Mouse (Mus musculus) kidney, embryonic 15.5 days (tissue): ENCODE data around the gene Lpcat3. TPM values are rescaled to one million over a fixed set of nuclear protein-coding genes. Genes with fewer than 3 reads are reported as not detected.
A peak's percentile ranks its signal among the peaks of the same experiment; 100 is the strongest.

ENCODE experiments used
- ATAC-seq: fragments of 200-750 bp; cut with Nextera tagmentation; replicated peaks from 2 replicates; pipeline ENCODE4 v1.8.0; 2017; ENCODE audit warnings: moderate TSS enrichment; ENCODE audit not compliant: low FRiP score
- H3K27ac ChIP-seq: fragments of 300-500 bp; sonication (generic); 2 replicates; pipeline ENCODE4 v1.5.1; 2015; ENCODE audit warnings: mild to moderate bottlenecking, inconsistent platforms
- H3K27me3 ChIP-seq: fragments of 300-500 bp; sonication (generic); 2 replicates; pipeline ENCODE4 v1.6.1; 2015; ENCODE audit warnings: inconsistent platforms
- H3K36me3 ChIP-seq: fragments of 300-500 bp; sonication (generic); 2 replicates; pipeline ENCODE4 v1.6.1; 2015; ENCODE audit warnings: inconsistent platforms
- H3K4me1 ChIP-seq: fragments of 300-500 bp; sonication (generic); 2 replicates; pipeline ENCODE4 v1.6.1; 2015; ENCODE audit warnings: inconsistent platforms
- H3K4me2 ChIP-seq: fragments of 300-500 bp; sonication (generic); 2 replicates; pipeline ENCODE4 v1.6.1; 2015; ENCODE audit warnings: moderate library complexity, mild to moderate bottlenecking, inconsistent platforms
- H3K4me3 ChIP-seq: fragments of 300-500 bp; sonication (generic); replicated peaks from 2 replicates; pipeline ENCODE4 v1.5.1; 2015; ENCODE audit warnings: mild to moderate bottlenecking, inconsistent platforms
- H3K9ac ChIP-seq: fragments of 300-500 bp; sonication (generic); 2 replicates; pipeline ENCODE4 v1.6.1; 2015; ENCODE audit warnings: mild to moderate bottlenecking, inconsistent platforms
- H3K9me3 ChIP-seq: fragments of 300-500 bp; sonication (generic); replicated peaks from 2 replicates; pipeline ENCODE4 v1.6.1; 2016; ENCODE audit warnings: inconsistent platforms
- WGBS: fragments of 180-500 bp; shearing (Covaris S2); methylation state at CpG from one replicate; pipeline ENCODE4 v1.1.7; 2015; ENCODE audit warnings: mixed read lengths; 5-methylcytosine and 5-hydroxymethylcytosine counted together
- polyA plus RNA-seq: library from polyadenylated mRNA; unstranded; fragments of >200 nt; fragmentation: Nextera tagmentation; extraction: Ambion mirVana; gene quantifications from 2 replicates; pipeline ENCODE4 v1.2.1, GENCODE M21; 2015

The Lpcat3 gene
- polyA plus RNA-seq, 1 experiment from 2014 or later: 80.4 TPM

DNA sequence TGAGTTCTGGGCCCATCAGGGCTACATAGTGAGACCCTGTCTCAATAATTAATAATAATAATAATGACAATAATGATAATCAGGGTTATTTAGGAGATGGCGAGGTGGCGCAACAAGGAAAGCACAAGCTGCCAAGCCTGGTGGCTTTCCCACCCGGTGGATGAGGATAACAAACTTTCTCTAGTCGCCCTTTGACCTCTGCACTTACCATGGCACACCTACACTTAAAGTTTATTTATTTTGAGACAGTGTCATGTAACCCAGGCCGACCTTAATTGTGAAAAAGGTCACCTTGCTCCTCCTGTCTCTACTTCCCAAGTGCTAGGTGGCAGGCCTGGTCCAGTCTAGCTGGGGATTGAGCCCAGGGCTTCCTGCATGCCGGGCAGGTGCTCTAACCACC is 35.9 kb downstream of the Lpcat3 start:
- Histone ChIP-seq H3K4me1 (peaks cover 27% of the 10 kb centered on the region), H3K4me3 (no peak overlapping the region), H3K9me3 (no peaks in the 10 kb centered on the region), H3K27ac (no peak overlapping the region), H3K27me3 (no peaks in the 10 kb centered on the region), H3K36me3 (peaks cover 65% of the 10 kb centered on the region), H3K9ac (no peak overlapping the region), H3K4me2 (no peak overlapping the region)
- ATAC-seq: no peak
- 74% methylated on average over 6 of the region's 6 CpGs for WGBS

DNA sequence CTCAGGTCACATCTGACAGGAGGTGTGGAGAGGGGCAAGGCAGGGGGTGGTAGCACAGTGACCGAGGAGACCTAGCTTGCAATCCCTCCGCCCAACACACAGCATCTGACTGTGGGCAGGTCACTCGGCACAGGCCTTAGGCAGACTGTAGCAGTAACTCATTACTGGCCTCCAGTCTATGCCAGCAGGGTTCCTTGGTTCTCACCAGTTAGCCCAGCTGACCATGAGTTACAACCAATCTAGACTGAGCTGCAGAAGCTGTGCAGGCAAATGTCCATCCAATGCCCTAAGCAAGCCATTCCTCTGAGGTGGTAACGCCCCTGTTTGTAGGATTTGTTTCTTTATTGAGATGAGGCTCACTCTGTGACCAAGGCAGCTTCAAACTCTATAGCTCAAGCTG is 36.5 kb downstream of the Lpcat3 start:
- H3K27me3 ChIP-seq: no peaks in the 10 kb centered on the region
- H3K27ac ChIP-seq: no peak overlapping the region
- H3K9me3 ChIP-seq: no peaks in the 10 kb centered on the region
- peaks cover 21% of the 10 kb centered on the region for H3K4me1 ChIP-seq
- 83% methylated on average over 4 of the region's 4 CpGs for WGBS
- no peak overlapping the region for H3K4me3 ChIP-seq
- no peak for ATAC-seq
- no peak overlapping the region for H3K9ac ChIP-seq
- peaks cover 71% of the 10 kb centered on the region for H3K36me3 ChIP-seq
- H3K4me2 ChIP-seq: no peak overlapping the region

GRCm38 (mm10) chr6:124699962-124700610 is 37.3 kb downstream of the Lpcat3 start:
- H3K9ac ChIP-seq: no peak overlapping the region
- peak overlapping the region; percentile 24; the same call in 1 of the 2 replicates for H3K27ac ChIP-seq
- 67% methylated on average over 11 of the region's 11 CpGs for WGBS
- no peaks in the 10 kb centered on the region for H3K9me3 ChIP-seq
- H3K27me3 ChIP-seq: no peaks in the 10 kb centered on the region
- H3K4me1 ChIP-seq: peaks cover 15% of the 10 kb centered on the region
- ATAC-seq: peak; percentile 12; the same call in 1 of the 2 replicates
- no peak overlapping the region for H3K4me2 ChIP-seq
- H3K4me3 ChIP-seq: no peak overlapping the region
- H3K36me3 ChIP-seq: peaks cover 79% of the 10 kb centered on the region

DNA sequence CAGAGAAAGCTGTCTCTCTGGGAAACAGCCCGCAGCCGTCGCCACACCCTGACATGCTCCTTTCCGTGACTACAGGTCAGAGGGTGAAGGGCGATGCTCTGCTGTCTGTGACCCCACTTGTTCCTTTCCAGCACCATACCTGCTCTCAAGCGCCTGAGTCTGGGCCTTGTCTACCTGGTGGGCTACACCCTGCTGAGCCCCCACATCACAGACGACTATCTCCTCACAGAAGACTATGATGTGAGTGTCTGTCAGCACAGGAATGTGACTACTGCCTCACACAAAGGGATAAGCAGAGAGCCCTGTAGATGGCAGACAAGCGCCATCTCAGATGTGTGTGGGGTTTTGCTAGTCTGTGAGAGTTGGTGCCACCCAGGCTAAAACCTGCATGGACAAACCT is 38.5 kb downstream of the Lpcat3 start:
- Histone ChIP-seq H3K27ac (no peak overlapping the region), H3K4me2 (no peak overlapping the region), H3K4me3 (no peak overlapping the region), H3K9ac (no peak overlapping the region), H3K27me3 (no peaks in the 10 kb centered on the region), H3K4me1 (peaks cover 15% of the 10 kb centered on the region), H3K9me3 (no peaks in the 10 kb centered on the region), H3K36me3 (peaks cover 83% of the 10 kb centered on the region)
- WGBS: 71% methylated on average over 8 of the region's 8 CpGs
- ATAC-seq: no peak

- H3K9me3 ChIP-seq: no peaks in the 10 kb centered on the region
- no peak overlapping the region for H3K4me2 ChIP-seq
- peaks cover 15% of the 10 kb centered on the region for H3K4me1 ChIP-seq
- H3K27me3 ChIP-seq: no peaks in the 10 kb centered on the region
- WGBS: 93% methylated on average over 17 of the region's 17 CpGs
- H3K9ac ChIP-seq: no peak overlapping the region
- no peak overlapping the region for H3K27ac ChIP-seq
- ATAC-seq: peak; percentile 6; the same call in 1 of the 2 replicates
- H3K36me3 ChIP-seq: peaks cover 92% of the 10 kb centered on the region
- H3K4me3 ChIP-seq: no peak overlapping the region
Measured at GRCm38 (mm10) chr6:124702102-124702783, 39.4 kb downstream of the Lpcat3 start.

- Histone ChIP-seq H3K9me3 (no peaks in the 10 kb centered on the region), H3K9ac (no peak overlapping the region), H3K4me2 (no peak overlapping the region), H3K4me1 (peaks cover 15% of the 10 kb centered on the region), H3K36me3 (peaks cover 97% of the 10 kb centered on the region), H3K4me3 (no peak overlapping the region), H3K27ac (no peak overlapping the region), H3K27me3 (no peaks in the 10 kb centered on the region)
- WGBS: 46% methylated on average over 3 of the region's 3 CpGs
- peak; percentile 60 for ATAC-seq
Measured at GRCm38 (mm10) chr6:124702784-124703103, 39.9 kb downstream of the Lpcat3 start.

DNA sequence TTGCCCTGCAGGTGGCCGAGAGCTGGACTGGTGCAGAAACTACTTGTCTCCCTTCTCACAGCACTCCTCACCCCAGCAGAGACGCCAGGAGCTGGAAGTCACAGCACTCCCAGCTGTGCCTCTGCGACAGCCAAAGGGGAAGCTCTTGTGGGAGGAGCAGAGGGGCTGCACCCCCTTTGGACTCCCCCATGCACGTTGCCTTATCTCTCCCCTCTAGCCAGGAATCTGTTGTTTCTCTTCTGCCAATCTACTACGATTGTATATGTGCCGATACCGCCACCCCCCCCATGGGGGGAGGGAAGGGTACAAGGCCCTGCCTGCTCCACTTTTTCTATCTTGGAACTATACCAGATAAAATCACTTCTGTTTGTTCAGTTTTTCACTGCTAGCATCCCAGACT is 41.0 kb downstream of the Lpcat3 start:
- Histone ChIP-seq H3K27ac (no peak overlapping the region), H3K4me3 (no peak overlapping the region), H3K9me3 (no peaks in the 10 kb centered on the region), H3K36me3 (peaks cover 98% of the 10 kb centered on the region), H3K4me1 (peaks cover 18% of the 10 kb centered on the region), H3K27me3 (no peaks in the 10 kb centered on the region), H3K9ac (no peak overlapping the region), H3K4me2 (no peak overlapping the region)
- WGBS: 74% methylated on average over 7 of the region's 7 CpGs
- no peak for ATAC-seq

GRCm38 (mm10) chr6:124704417-124704816 is 41.6 kb downstream of the Lpcat3 start:
- H3K9me3 ChIP-seq: no peaks in the 10 kb centered on the region
- no peak overlapping the region for H3K27ac ChIP-seq
- H3K4me2 ChIP-seq: no peak overlapping the region
- H3K9ac ChIP-seq: no peak overlapping the region
- H3K27me3 ChIP-seq: no peaks in the 10 kb centered on the region
- H3K4me1 ChIP-seq: peaks cover 13% of the 10 kb centered on the region
- no peak for ATAC-seq
- WGBS: 97% methylated on average over 2 of the region's 2 CpGs
- peaks cover 97% of the 10 kb centered on the region for H3K36me3 ChIP-seq
- no peak overlapping the region for H3K4me3 ChIP-seq

DNA sequence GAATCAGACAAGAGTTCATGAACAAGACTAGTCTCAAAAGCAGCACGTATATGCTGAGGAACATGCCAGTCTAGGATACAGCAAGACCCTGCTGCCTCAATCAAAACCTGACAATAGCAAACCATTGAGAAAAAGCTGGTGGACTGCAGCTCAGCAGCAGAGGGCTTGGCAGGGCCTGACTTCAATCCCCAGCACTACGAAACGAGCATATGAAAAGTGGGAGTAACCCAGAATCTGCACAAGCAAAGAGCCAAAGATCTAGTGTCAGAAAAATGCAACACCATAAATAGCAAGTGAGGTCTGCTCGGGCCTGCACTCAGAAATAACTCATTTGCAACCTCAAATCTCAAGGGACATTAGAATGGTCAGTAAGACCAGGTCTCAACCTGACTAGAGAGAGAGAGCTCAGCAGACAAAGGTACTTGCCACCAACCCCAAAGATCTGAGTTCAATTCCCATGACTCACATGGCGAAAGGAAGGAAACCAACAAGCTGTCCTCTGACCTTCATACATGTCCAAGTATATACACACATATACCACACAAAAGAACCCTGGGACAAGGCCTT is 43.3 kb downstream of the Lpcat3 start:
- 78% methylated on average over 5 of the region's 5 CpGs for WGBS

GRCm38 (mm10) chr6:124708289-124708889 is 45.6 kb downstream of the Lpcat3 start:
- Histone ChIP-seq H3K27ac (no peak overlapping the region), H3K27me3 (no peaks in the 10 kb centered on the region), H3K9me3 (no peaks in the 10 kb centered on the region), H3K4me1 (peaks cover 27% of the 10 kb centered on the region), H3K36me3 (peaks cover 69% of the 10 kb centered on the region), H3K4me2 (no peak overlapping the region), H3K4me3 (no peak overlapping the region), H3K9ac (no peak overlapping the region)
- 92% methylated on average over 10 of the region's 10 CpGs for WGBS
- no peak for ATAC-seq

More for the DNA sequence above, 43.3 kb downstream of the Lpcat3 start:
- Histone ChIP-seq H3K9me3 (no peaks in the 10 kb centered on the region), H3K36me3 (peaks cover 91% of the 10 kb centered on the region), H3K4me2 (no peak overlapping the region), H3K9ac (no peak overlapping the region), H3K4me1 (peaks cover 23% of the 10 kb centered on the region), H3K27ac (no peak overlapping the region), H3K4me3 (no peak overlapping the region), H3K27me3 (no peaks in the 10 kb centered on the region)
- ATAC-seq: no peak

DNA sequence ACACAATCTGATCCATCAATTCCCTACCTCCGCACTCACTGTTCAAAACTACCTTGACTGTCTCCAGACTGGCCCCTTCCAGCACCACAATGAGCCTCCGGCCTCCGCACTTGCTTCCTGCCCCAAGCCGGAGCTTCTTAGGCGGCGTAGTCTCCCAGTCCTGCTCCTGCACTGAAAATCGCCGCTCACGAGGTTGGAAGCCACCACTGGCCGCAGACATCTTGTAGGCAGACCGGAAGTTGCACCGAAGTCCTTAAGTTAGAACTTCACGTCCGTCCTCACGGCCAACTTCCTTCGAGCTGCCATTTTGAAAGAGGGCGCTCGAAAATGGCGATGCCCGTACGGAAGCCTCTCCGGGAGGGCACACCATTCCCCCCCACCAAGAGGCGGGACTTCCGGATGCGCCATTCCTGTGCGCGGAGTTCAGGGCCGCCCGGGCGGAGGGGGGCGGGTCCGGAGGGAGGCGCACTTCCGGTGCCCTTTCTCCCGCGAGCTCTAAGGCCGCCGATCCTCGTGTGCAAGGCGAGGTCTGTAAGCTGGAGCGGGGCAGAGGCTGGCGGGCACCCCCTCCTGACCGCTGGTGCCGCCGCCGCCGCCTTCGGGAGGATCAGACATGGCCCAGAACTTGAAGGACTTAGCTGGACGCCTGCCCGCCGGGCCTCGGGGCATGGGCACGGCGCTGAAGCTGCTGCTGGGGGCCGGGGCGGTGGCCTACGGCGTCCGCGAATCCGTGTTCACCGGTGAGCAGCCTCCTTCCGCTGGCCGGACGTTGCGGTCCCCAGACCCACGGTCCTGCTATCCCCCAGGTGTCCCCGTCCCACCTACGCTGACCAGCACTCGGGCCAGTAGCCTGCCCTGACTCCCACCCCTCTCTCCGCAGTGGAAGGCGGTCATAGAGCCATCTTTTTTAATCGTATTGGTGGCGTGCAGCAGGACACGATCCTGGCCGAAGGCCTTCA is 49.3 kb downstream of the Lpcat3 start, which contains the start of the genes Emg1 and Phb2:
Gene Emg1 (minus strand): TSS at position 355 of the 959 bp plus-strand sequence.
Gene Phb2 (plus strand): TSS at position 513 of the 959 bp plus-strand sequence.
- H3K27ac ChIP-seq: peak within 1 kb of the TSS; percentile 93
- H3K4me1 ChIP-seq: peaks cover 38% of the 10 kb centered on the region
- peak within 1 kb of the TSS; percentile 78 for H3K9ac ChIP-seq
- peak within 1 kb of the TSS; percentile 79 for H3K4me2 ChIP-seq
- H3K27me3 ChIP-seq: no peaks in the 10 kb centered on the region
- H3K9me3 ChIP-seq: no peaks in the 10 kb centered on the region
- peak within 1 kb of the TSS; percentile 80 for H3K4me3 ChIP-seq
- ATAC-seq: peak; percentile 97
- peaks cover 69% of the 10 kb centered on the region for H3K36me3 ChIP-seq
- WGBS: under 1% methylated on average over 67 of the region's 76 CpGs
